Mouse (Mus musculus): ENCODE results near the gene Olfr103. TPM values are rescaled to one million over a fixed set of nuclear protein-coding genes. Genes with fewer than 3 reads are reported as not detected.

Gene Olfr103
- not detected in 2 replicates for polyA plus RNA-seq (2012; rRNA removed)

DNA sequence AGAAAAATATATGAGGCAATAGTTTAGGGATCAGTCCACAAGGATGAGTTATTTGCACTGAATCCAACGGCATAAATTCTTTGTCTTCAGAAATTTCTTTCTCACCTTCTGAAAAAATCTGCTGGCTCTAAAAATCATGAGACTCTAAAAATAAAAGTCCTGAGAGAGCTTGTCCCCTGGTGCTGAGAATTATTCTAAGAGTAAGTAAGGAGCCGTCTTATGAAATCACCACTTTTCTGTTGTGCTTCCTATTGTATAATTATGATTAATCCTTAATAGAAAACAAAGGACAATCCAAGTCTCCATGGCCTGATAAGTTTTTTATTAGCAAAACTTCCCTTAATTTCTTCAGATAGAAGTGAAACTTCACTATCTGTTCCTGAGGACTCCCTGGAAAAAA is at the start of gene Olfr103:
Olfr103 (minus strand) TSS at position 101 of the 400 bp plus-strand sequence.

DNA sequence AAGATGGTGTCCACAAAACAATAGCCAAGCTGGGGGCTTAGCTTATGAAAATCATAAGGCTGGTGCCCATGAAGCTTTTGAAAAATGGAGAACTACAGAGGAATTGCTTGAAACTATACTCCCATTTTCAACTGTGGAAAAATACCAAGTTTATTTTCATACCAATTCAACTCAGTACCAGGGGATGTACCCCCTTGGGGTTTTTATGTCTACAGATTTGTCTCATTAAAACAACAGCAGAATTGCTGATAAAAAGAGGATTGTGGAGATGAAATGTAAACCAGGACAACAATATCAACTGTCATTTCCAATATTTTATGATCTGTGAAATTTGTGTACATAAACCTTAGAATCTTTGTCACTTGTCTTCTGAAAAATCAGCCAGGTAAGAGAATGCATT is 39.2 kb upstream of the Olfr103 start, which contains the start of gene Olfr105-ps:
Olfr105-ps (plus strand) TSS at position 301 of the 400 bp plus-strand sequence.

GRCm38 (mm10) chr17:37359282-37359681 is 19.8 kb upstream of the Olfr103 start, which contains the start of gene Olfr104-ps:
TSS of gene Olfr104-ps (plus strand) at chr17:37359582.

DNA sequence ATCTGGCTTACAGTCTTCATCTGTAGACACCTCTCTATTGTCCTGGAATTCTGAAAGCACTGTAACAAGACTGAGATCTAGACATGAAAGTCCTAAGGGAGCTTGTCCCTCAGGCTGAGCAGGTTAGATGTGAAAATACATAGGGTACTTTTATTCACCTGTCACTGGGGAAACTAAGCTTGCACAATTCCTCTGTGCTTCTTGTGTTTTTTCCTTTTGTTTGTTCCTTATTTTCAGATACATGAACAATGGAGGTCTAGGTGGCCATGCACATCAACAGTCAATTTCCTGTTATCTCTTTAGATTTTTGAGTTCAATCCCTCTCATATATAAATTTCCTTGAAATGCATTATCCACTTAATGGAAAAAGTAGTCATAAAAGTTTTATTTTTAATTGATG is 22.5 kb downstream of the Olfr103 start, which contains the start of gene Olfr102:
Olfr102 (minus strand) TSS at position 101 of the 400 bp plus-strand sequence.

DNA sequence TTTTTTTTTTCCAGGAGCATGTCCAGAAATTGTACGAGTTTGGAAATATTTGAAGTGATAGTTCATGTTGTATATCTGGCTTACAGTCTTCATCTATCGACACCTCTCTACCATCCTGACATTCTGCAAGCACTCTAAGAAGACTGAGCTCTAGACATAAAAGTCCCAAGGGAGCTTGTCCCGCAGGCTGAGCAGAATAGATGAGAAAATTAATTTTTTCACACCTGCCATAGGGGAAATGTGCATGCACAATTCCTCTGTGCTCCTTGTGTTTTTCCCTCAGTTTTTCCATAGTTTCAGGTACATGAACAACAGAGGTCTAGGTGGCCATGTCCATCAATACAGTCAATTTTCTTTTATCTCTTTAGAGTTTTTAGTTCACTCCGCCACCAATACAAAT is 35.3 kb downstream of the Olfr103 start, which contains the start of gene Olfr101:
Olfr101 (minus strand) TSS at position 101 of the 400 bp plus-strand sequence.

Other genes with a start within 250 kb of the Olfr103 start
- not detected in 2 replicates for gene Olfr91, start 241.4 kb downstream of the Olfr103 start, polyA plus RNA-seq (2012; rRNA removed)
- not detected in 2 replicates for gene Olfr92, start 219.6 kb downstream of the Olfr103 start, polyA plus RNA-seq (2012; rRNA removed)
- not detected in 2 replicates for gene Olfr93, start 178.2 kb downstream of the Olfr103 start, polyA plus RNA-seq (2012; rRNA removed)
- not detected in 2 replicates for gene Ubd, start 145.8 kb downstream of the Olfr103 start, polyA plus RNA-seq (2012; rRNA removed)
- not detected in 2 replicates for gene Olfr94, start 138.7 kb downstream of the Olfr103 start, polyA plus RNA-seq (2012; rRNA removed)
- not detected in 2 replicates for gene Olfr95, start 126.6 kb downstream of the Olfr103 start, polyA plus RNA-seq (2012; rRNA removed)
- not detected in 2 replicates for gene Olfr96, start 119.6 kb downstream of the Olfr103 start, polyA plus RNA-seq (2012; rRNA removed)
- gene Olfr97, start 102.4 kb downstream of the Olfr103 start, polyA plus RNA-seq (2012; rRNA removed) = not detected in 2 replicates
- not detected in 2 replicates for gene Olfr98, start 75.9 kb downstream of the Olfr103 start, polyA plus RNA-seq (2012; rRNA removed)
- 0.97 and 1.1 TPM in 2 replicates for gene H2-M3, start 69.5 kb downstream of the Olfr103 start, polyA plus RNA-seq (2012; rRNA removed)
- gene Olfr99, start 56.2 kb downstream of the Olfr103 start, polyA plus RNA-seq (2012; rRNA removed) = not detected in 2 replicates
- gene Olfr101, start 35.4 kb downstream of the Olfr103 start, polyA plus RNA-seq (2012; rRNA removed) = not detected in 2 replicates
- gene Olfr102, start 22.6 kb downstream of the Olfr103 start, polyA plus RNA-seq (2012; rRNA removed) = not detected in 2 replicates
- not detected in 2 replicates for gene Olfr104-ps, start 19.9 kb upstream of the Olfr103 start, polyA plus RNA-seq (2012; rRNA removed)
- gene Olfr105-ps, start 39.3 kb upstream of the Olfr103 start, polyA plus RNA-seq (2012; rRNA removed) = not detected in 2 replicates
- not detected in 2 replicates for gene Olfr106-ps, start 50.7 kb upstream of the Olfr103 start, polyA plus RNA-seq (2012; rRNA removed)
- not detected in 2 replicates for gene Olfr107, start 59.5 kb upstream of the Olfr103 start, polyA plus RNA-seq (2012; rRNA removed)
- not detected in 2 replicates for gene Olfr108, start 105.8 kb upstream of the Olfr103 start, polyA plus RNA-seq (2012; rRNA removed)
- not detected in 2 replicates for gene Olfr109, start 119.2 kb upstream of the Olfr103 start, polyA plus RNA-seq (2012; rRNA removed)
- not detected in 2 replicates for gene H2-M2, start 143.9 kb upstream of the Olfr103 start, polyA plus RNA-seq (2012; rRNA removed)
- not detected in 2 replicates for gene Olfr110, start 152.8 kb upstream of the Olfr103 start, polyA plus RNA-seq (2012; rRNA removed)
- gene Olfr111, start 168.3 kb upstream of the Olfr103 start, polyA plus RNA-seq (2012; rRNA removed) = 0.04 and 0.10 TPM in 2 replicates
- not detected in 2 replicates for gene Olfr112, start 229.8 kb upstream of the Olfr103 start, polyA plus RNA-seq (2012; rRNA removed)
- gene Olfr113, start 238.0 kb upstream of the Olfr103 start, polyA plus RNA-seq (2012; rRNA removed) = not detected in 2 replicates

All from central nervous system, embryonic 11.5 days (tissue).